In genomic region chr5:117302899-117303298, GRCm38 (mm10) we compare ENCODE assay signal across 19 mouse cellular contexts. TPM values are rescaled to one million over a fixed set of nuclear protein-coding genes. Genes with fewer than 3 reads are reported as not detected.
DNase-seq lines count a peak whose midpoint lies in the region; ATAC-seq and TF ChIP-seq lines count a peak whose summit lies in the region.
"Had no signal": no experiment of that assay in that cellular context is flagged by ENCODE, and none has a peak within 500 bp of the region (broad histone marks: within the 10 kb centered on the region; RNA-seq: fewer than 3 reads in every experiment).

No protein-coding gene starts in this region.

- H3K9me3 ChIP-seq in heart, postnatal 0 days (replicated peaks; ENCODE audit: control insufficient read depth, low read length), result 0 out of 2 replicates have a peak, but pooled peaks cover 2% of the 10 kb centered on the region
- H3K9me3 ChIP-seq in lung, embryonic 14.5 days (ENCODE audit: low read depth, low read length), result no peaks in the 10 kb centered on the region
- no peaks in the 10 kb centered on the region; the same call in 1 of the 2 replicates for H3K9me3 ChIP-seq in intestine, embryonic 16.5 days (ENCODE audit: control insufficient read depth, low read length)
- no peaks in the 10 kb centered on the region for H3K9me3 ChIP-seq in limb, embryonic 15.5 days
- H3K9me3 ChIP-seq: embryonic facial prominence, embryonic 13.5 days; midbrain, embryonic 12.5 days; neural tube, embryonic 13.5 days had no signal

- no peak overlapping the region for H3K4me2 ChIP-seq in heart, postnatal 0 days (ENCODE audit: low read depth, low read length)
- no peak overlapping the region for H3K4me2 ChIP-seq in lung, embryonic 14.5 days
- H3K4me2 ChIP-seq in intestine, embryonic 16.5 days (ENCODE audit: low read depth, low read length), result no peak overlapping the region
- no peak overlapping the region for H3K4me2 ChIP-seq in limb, embryonic 15.5 days
- H3K4me2 ChIP-seq: embryonic facial prominence, embryonic 13.5 days; liver, embryonic 13.5 days; midbrain, embryonic 12.5 days; neural tube, embryonic 13.5 days had no signal

- no peaks in the 10 kb centered on the region for H3K36me3 ChIP-seq in heart, postnatal 0 days (replicated peaks; ENCODE audit: control insufficient read depth, insufficient read depth, low read length)
- no peaks in the 10 kb centered on the region for H3K36me3 ChIP-seq in lung, embryonic 14.5 days (ENCODE audit: insufficient read depth)
- no peaks in the 10 kb centered on the region for H3K36me3 ChIP-seq in intestine, embryonic 16.5 days (ENCODE audit: control insufficient read depth, insufficient read depth, low read length)
- no peaks in the 10 kb centered on the region for H3K36me3 ChIP-seq in limb, embryonic 15.5 days
- H3K36me3 ChIP-seq: embryonic facial prominence, embryonic 13.5 days; liver, embryonic 13.5 days; midbrain, embryonic 12.5 days; neural tube, embryonic 13.5 days had no signal

- no peak for TF ChIP-seq EP300 in heart, postnatal 0 days (IDR thresholded peaks at IDR 0.05; ENCODE audit: low read depth)

- H3K9ac ChIP-seq in heart, postnatal 0 days (replicated peaks; ENCODE audit: low read depth, low read length), result no peak overlapping the region
- H3K9ac ChIP-seq in lung, embryonic 14.5 days, result no peak overlapping the region
- H3K9ac ChIP-seq in intestine, embryonic 16.5 days (ENCODE audit: low read depth, low read length), result 0 out of 2 replicates have a peak overlapping the region, but pooled peaks have one; percentile 16
- H3K9ac ChIP-seq in limb, embryonic 15.5 days, result no peak overlapping the region
- H3K9ac ChIP-seq: embryonic facial prominence, embryonic 13.5 days; liver, embryonic 13.5 days; midbrain, embryonic 12.5 days; neural tube, embryonic 13.5 days had no signal

- peak; percentile 36 for ATAC-seq in heart, postnatal 0 days (ENCODE audit: insufficient read depth, low read depth)
- ATAC-seq in lung, embryonic 14.5 days (ENCODE audit: insufficient read depth), result peak; percentile 31; the same call in 1 of the 2 replicates
- peak; percentile 58 for ATAC-seq in intestine, embryonic 16.5 days
- peak; percentile 7; the same call in 1 of the 2 replicates for ATAC-seq in limb, embryonic 15.5 days (ENCODE audit: insufficient number of reproducible peaks, low FRiP score, low TSS enrichment, low read depth)
- ATAC-seq: hindbrain, postnatal 0 days had no signal

- peak overlapping the region; percentile 11; the same call in 1 of the 2 replicates for H3K27ac ChIP-seq in heart, postnatal 0 days (ENCODE audit: low read depth)
- H3K27ac ChIP-seq in lung, embryonic 14.5 days (ENCODE audit: low read depth), result no peak overlapping the region
- no peak overlapping the region for H3K27ac ChIP-seq in intestine, embryonic 16.5 days (ENCODE audit: low read length)
- no peak overlapping the region for H3K27ac ChIP-seq in limb, embryonic 15.5 days
- H3K27ac ChIP-seq: embryonic facial prominence, embryonic 13.5 days; hindbrain, postnatal 0 days; liver, embryonic 13.5 days; midbrain, embryonic 12.5 days; neural tube, embryonic 13.5 days had no signal

- no peak for DNase-seq in heart, postnatal 0 days (ENCODE audit: low spot score)
- DNase-seq in heart, adult 11 months, result no peak
- DNase-seq in lung, embryonic 14.5 days, result no peak
- no peak for DNase-seq in lung, postnatal 4 days
- no peak for DNase-seq in left cerebral cortex, adult 18-20 months (ENCODE audit: low spot score in 2 of 2)
- no peak for DNase-seq in right cerebral cortex, postnatal 10 days (ENCODE audit: low spot score in 2 of 2)
- DNase-seq: adrenal gland, postnatal 25 days; cerebellum, adult 8-10 months; gastrocnemius, postnatal 10 days; layer of hippocampus, postnatal 36 days; liver, embryonic 13.5 days; right cerebral cortex, postnatal 14 days; thymus, adult 18-20 months had no signal

- H3K27me3 ChIP-seq in heart, postnatal 0 days (ENCODE audit: control insufficient read depth, insufficient read depth, low read length), result no peaks in the 10 kb centered on the region
- no peaks in the 10 kb centered on the region for H3K27me3 ChIP-seq in lung, embryonic 14.5 days (ENCODE audit: insufficient read depth, low read length)
- no peaks in the 10 kb centered on the region for H3K27me3 ChIP-seq in intestine, embryonic 16.5 days (replicated peaks; ENCODE audit: control insufficient read depth, insufficient read depth, low read length)
- H3K27me3 ChIP-seq in limb, embryonic 15.5 days, result no peaks in the 10 kb centered on the region
- H3K27me3 ChIP-seq: embryonic facial prominence, embryonic 13.5 days; liver, embryonic 13.5 days; midbrain, embryonic 12.5 days; neural tube, embryonic 13.5 days had no signal

- TF ChIP-seq CTCF in heart, postnatal 0 days (IDR thresholded peaks at IDR 0.05; ENCODE audit: low read depth), result no peak
- TF ChIP-seq CTCF in lung, embryonic 14.5 days (IDR thresholded peaks at IDR 0.05; ENCODE audit: low read depth), result no peak

- WGBS in heart, postnatal 0 days, result 55% methylated on average over 3 of the region's 3 CpGs
- 44% methylated on average over 3 of the region's 3 CpGs for WGBS in lung, embryonic 14.5 days
- WGBS in intestine, embryonic 16.5 days, result 48% methylated on average over 3 of the region's 3 CpGs
- WGBS in limb, embryonic 15.5 days, result 74% methylated on average over 3 of the region's 3 CpGs

- H3K4me3 ChIP-seq in heart, postnatal 0 days (ENCODE audit: low read depth, low read length), result no peak overlapping the region
- H3K4me3 ChIP-seq in lung, embryonic 14.5 days (ENCODE audit: low read depth, low read length), result no peak overlapping the region
- H3K4me3 ChIP-seq in intestine, embryonic 16.5 days (ENCODE audit: low read length), result no peak overlapping the region
- no peak overlapping the region for H3K4me3 ChIP-seq in limb, embryonic 15.5 days
- H3K4me3 ChIP-seq: embryonic facial prominence, embryonic 13.5 days; liver, embryonic 13.5 days; midbrain, embryonic 12.5 days; neural tube, embryonic 13.5 days had no signal

- H3K4me1 ChIP-seq in heart, postnatal 0 days (ENCODE audit: control insufficient read depth, insufficient read depth), result 0 out of 2 replicates have a peak, but pooled peaks cover 8% of the 10 kb centered on the region
- no peaks in the 10 kb centered on the region for H3K4me1 ChIP-seq in lung, embryonic 14.5 days (ENCODE audit: insufficient read depth)
- H3K4me1 ChIP-seq in intestine, embryonic 16.5 days (ENCODE audit: control insufficient read depth, insufficient read depth, low read length), result no peaks in the 10 kb centered on the region
- H3K4me1 ChIP-seq in limb, embryonic 15.5 days, result peaks cover 4% of the 10 kb centered on the region; the same call in 1 of the 2 replicates
- H3K4me1 ChIP-seq: embryonic facial prominence, embryonic 13.5 days; liver, embryonic 13.5 days; neural tube, embryonic 13.5 days had no signal

RNA-seq across cellular contexts. Expression of gene Pebp1, which starts 15.5 kb away (rescaled TPM):
- 871 and 905 TPM in 2 replicates for total RNA-seq in heart, postnatal 0 days (2014; rRNA removed; ENCODE audit: low replicate concordance)
- polyA plus RNA-seq in heart, postnatal 0 days (2015; fragmentation: Nextera tagmentation; extraction: Ambion mirVana), result 527 and 544 TPM in 2 replicates
- 705 and 755 TPM in 2 replicates for polyA plus RNA-seq in lung, embryonic 14.5 days (2014; fragmentation: Nextera tagmentation; extraction: Ambion mirVana)
- polyA plus RNA-seq in intestine, embryonic 16.5 days (2015; fragmentation: Nextera tagmentation; extraction: Ambion mirVana), result 636 and 699 TPM in 2 replicates
- 645 and 672 TPM in 2 replicates for polyA plus RNA-seq in limb, embryonic 15.5 days (2015; fragmentation: Nextera tagmentation; extraction: Ambion mirVana)
- 100 to 1,000 TPM; 712 to 741 TPM for total RNA-seq in left cerebral cortex, adult 18-20 months (2021)

RNA-seq across cellular contexts. Expression of gene Vsig10, which starts 16.0 kb away (rescaled TPM):
- 11.6 and 13.1 TPM in 2 replicates for total RNA-seq in heart, postnatal 0 days (2014; rRNA removed; ENCODE audit: low replicate concordance)
- 7.0 and 7.2 TPM in 2 replicates for polyA plus RNA-seq in heart, postnatal 0 days (2015; fragmentation: Nextera tagmentation; extraction: Ambion mirVana)
- 6.8 and 7.0 TPM in 2 replicates for polyA plus RNA-seq in lung, embryonic 14.5 days (2014; fragmentation: Nextera tagmentation; extraction: Ambion mirVana)
- polyA plus RNA-seq in intestine, embryonic 16.5 days (2015; fragmentation: Nextera tagmentation; extraction: Ambion mirVana), result 15.4 and 18.6 TPM in 2 replicates
- polyA plus RNA-seq in limb, embryonic 15.5 days (2015; fragmentation: Nextera tagmentation; extraction: Ambion mirVana), result 10.2 and 11.7 TPM in 2 replicates
- total RNA-seq in left cerebral cortex, adult 18-20 months (2021), result 1 to 10 TPM; 1.8 to 2.2 TPM

RNA-seq across cellular contexts. Expression of gene Wsb2, which starts 54.2 kb away (rescaled TPM):
- total RNA-seq in heart, postnatal 0 days (2014; rRNA removed; ENCODE audit: low replicate concordance), result 137 and 139 TPM in 2 replicates
- 77.4 and 83.2 TPM in 2 replicates for polyA plus RNA-seq in heart, postnatal 0 days (2015; fragmentation: Nextera tagmentation; extraction: Ambion mirVana)
- 67.1 and 70.9 TPM in 2 replicates for polyA plus RNA-seq in lung, embryonic 14.5 days (2014; fragmentation: Nextera tagmentation; extraction: Ambion mirVana)
- 43.9 and 63.3 TPM in 2 replicates for polyA plus RNA-seq in intestine, embryonic 16.5 days (2015; fragmentation: Nextera tagmentation; extraction: Ambion mirVana)
- polyA plus RNA-seq in limb, embryonic 15.5 days (2015; fragmentation: Nextera tagmentation; extraction: Ambion mirVana), result 66.9 and 74.6 TPM in 2 replicates
- total RNA-seq in left cerebral cortex, adult 18-20 months (2021), result 100 to 1,000 TPM; 305 to 313 TPM

Comparison
In these comparisons a context has a peak if more than half of its experiments do, and no peak if none do; other contexts are left out.
1. ATAC-seq: peak in every context shown above with its lines; median percentile 58 in intestine, embryonic 16.5 days; 36 in heart, postnatal 0 days; 31 in lung, embryonic 14.5 days; 7 in limb, embryonic 15.5 days.